In genomic region chr13:80947705-80948104, GRCm38 (mm10) we compare ENCODE assay signal across 15 mouse cellular contexts.
"Had no signal": no experiment of that assay in that cellular context is flagged by ENCODE, and none has a peak within 500 bp of the region (broad histone marks: within the 10 kb centered on the region; RNA-seq: fewer than 3 reads in every experiment).

No protein-coding gene starts in this region.

- DNase-seq: kidney, adult 2 months; kidney, postnatal 25 days; liver; liver, embryonic 13.5 days; liver, postnatal 0 days; lung, postnatal 14 days; thymus, adult 18-20 months; thymus, postnatal 14 days had no signal

- H3K4me1 ChIP-seq: liver, embryonic 13.5 days; midbrain, embryonic 15.5 days; neural tube, embryonic 12.5 days had no signal

- H3K27ac ChIP-seq: limb, embryonic 12.5 days; liver, embryonic 13.5 days; lung, embryonic 15.5 days; macrophage; midbrain, embryonic 15.5 days; neural tube, embryonic 12.5 days; stomach, postnatal 0 days had no signal

- H3K4me3 ChIP-seq: limb, embryonic 12.5 days; liver, embryonic 13.5 days; lung, embryonic 15.5 days; megakaryocyte, embryonic 14.5 days; midbrain, embryonic 15.5 days; neural tube, embryonic 12.5 days had no signal
